Mouse (Mus musculus) intestine, embryonic 14.5 days (tissue): ENCODE measurements at regions not wholly inside any gene's neighbourhood (a gene's known extent, or its start where the extent isn't known, plus 50 kb on each side); places are given as distances from the start of the nearest gene placed in this dataset.

Source experiments
- ATAC-seq: fragments of 200-750 bp; cut with Nextera tagmentation; replicated peaks from 2 replicates; pipeline ENCODE4 v1.8.0; 2017; ENCODE audit warnings: low read depth, moderate number of reproducible peaks, moderate TSS enrichment, moderate library complexity; ENCODE audit not compliant: low FRiP score, low TSS enrichment
- DNase-seq: peaks from one replicate; pipeline ENCODE4 v3.0.0-alpha.2; 2018; ENCODE audit warnings: low spot score
- H3K27ac ChIP-seq: fragments of 300-500 bp; sonication (generic); 2 replicates; pipeline ENCODE4 v1.5.1; 2014; ENCODE audit warnings: low read depth, mild to moderate bottlenecking, control low read depth
- H3K27me3 ChIP-seq: fragments of 300-500 bp; sonication (generic); replicated peaks from 2 replicates; pipeline ENCODE4 v1.6.1; 2014; ENCODE audit warnings: low read length, control low read depth; ENCODE audit not compliant: control insufficient read depth, insufficient read depth
- H3K36me3 ChIP-seq: fragments of 300-500 bp; sonication (generic); 2 replicates; pipeline ENCODE4 v1.6.1; 2014; ENCODE audit warnings: low read length, control low read depth; ENCODE audit not compliant: control insufficient read depth, insufficient read depth
- H3K4me1 ChIP-seq: fragments of 300-500 bp; sonication (generic); replicated peaks from 2 replicates; pipeline ENCODE4 v1.6.1; 2014; ENCODE audit warnings: low read length, control low read depth, mixed read lengths; ENCODE audit not compliant: control insufficient read depth, insufficient read depth
- H3K4me2 ChIP-seq: fragments of 300-500 bp; sonication (generic); 2 replicates; pipeline ENCODE4 v1.6.1; 2014; ENCODE audit warnings: low read length
- H3K4me3 ChIP-seq: fragments of 300-500 bp; sonication (generic); 2 replicates; pipeline ENCODE4 v1.5.1; 2014; ENCODE audit warnings: low read depth, low read length, control low read depth, mixed read lengths
- H3K9ac ChIP-seq: fragments of 300-500 bp; sonication (generic); 2 replicates; pipeline ENCODE4 v1.6.1; 2014; ENCODE audit warnings: mild to moderate bottlenecking, low read length
- H3K9me3 ChIP-seq: fragments of 300-500 bp; sonication (generic); 2 replicates; pipeline ENCODE4 v1.6.1; 2016; ENCODE audit warnings: low read length, control low read depth; ENCODE audit not compliant: control insufficient read depth
- WGBS: fragments of 180-500 bp; shearing (Covaris S2); extraction: QIAGEN DNeasy Blood & Tissue Kit; methylation state at CpG from one replicate; pipeline ENCODE4 v1.1.7; 2014; 5-methylcytosine and 5-hydroxymethylcytosine counted together

- no peaks in the 10 kb centered on the region for H3K36me3 ChIP-seq
- no peak overlapping the region for H3K4me3 ChIP-seq
- H3K9ac ChIP-seq, result no peak overlapping the region
- no peak for DNase-seq
- no peak for ATAC-seq
- H3K27me3 ChIP-seq, result no peaks in the 10 kb centered on the region
- 82% methylated on average over 2 of the region's 2 CpGs for WGBS
- no peaks in the 10 kb centered on the region for H3K4me1 ChIP-seq
- H3K27ac ChIP-seq, result no peak overlapping the region
- H3K9me3 ChIP-seq, result no peaks in the 10 kb centered on the region
- H3K4me2 ChIP-seq, result no peak overlapping the region
Measured at GRCm38 (mm10) chr10:45823612-45824011, 246.0 kb downstream of the Hace1 start.

GRCm38 (mm10) chr10:45848654-45849053, 271.0 kb downstream of the Hace1 start:
- no peak for ATAC-seq
- Histone ChIP-seq H3K4me1 (no peaks in the 10 kb centered on the region), H3K4me3 (no peak overlapping the region), H3K27me3 (no peaks in the 10 kb centered on the region), H3K36me3 (no peaks in the 10 kb centered on the region), H3K9ac (no peak overlapping the region), H3K9me3 (no peaks in the 10 kb centered on the region), H3K4me2 (no peak overlapping the region), H3K27ac (no peak overlapping the region)
- DNase-seq, result no peak
- WGBS, result 77% methylated on average over 2 of the region's 2 CpGs

- Histone ChIP-seq H3K9ac (no peak overlapping the region), H3K36me3 (no peaks in the 10 kb centered on the region), H3K4me1 (no peaks in the 10 kb centered on the region), H3K4me3 (no peak overlapping the region), H3K27me3 (no peaks in the 10 kb centered on the region), H3K4me2 (no peak overlapping the region), H3K9me3 (no peaks in the 10 kb centered on the region), H3K27ac (no peak overlapping the region)
- ATAC-seq (no peak), DNase-seq (no peak)
- WGBS, result 88% methylated on average over 1 of the region's 1 CpGs
Measured at GRCm38 (mm10) chr10:45849841-45850240, 272.2 kb downstream of the Hace1 start.

- Histone ChIP-seq H3K4me3 (no peak overlapping the region), H3K4me1 (no peaks in the 10 kb centered on the region), H3K27me3 (no peaks in the 10 kb centered on the region), H3K36me3 (no peaks in the 10 kb centered on the region), H3K27ac (no peak overlapping the region), H3K9ac (no peak overlapping the region), H3K9me3 (no peaks in the 10 kb centered on the region), H3K4me2 (no peak overlapping the region)
- ATAC-seq, result no peak
- WGBS, result 68% methylated on average over 6 of the region's 6 CpGs
- DNase-seq, result no peak
Measured at GRCm38 (mm10) chr10:45850625-45851024, 273.0 kb downstream of the Hace1 start.

- DNase-seq (no peak), ATAC-seq (no peak)
- no peaks in the 10 kb centered on the region for H3K9me3 ChIP-seq
- H3K27ac ChIP-seq, result no peak overlapping the region
- no peaks in the 10 kb centered on the region for H3K4me1 ChIP-seq
- H3K27me3 ChIP-seq, result no peaks in the 10 kb centered on the region
- H3K4me2 ChIP-seq, result no peak overlapping the region
- 68% methylated on average over 5 of the region's 5 CpGs for WGBS
- no peak overlapping the region for H3K9ac ChIP-seq
- H3K36me3 ChIP-seq, result no peaks in the 10 kb centered on the region
- no peak overlapping the region for H3K4me3 ChIP-seq
Measured at GRCm38 (mm10) chr10:45852688-45853087, 275.1 kb downstream of the Hace1 start.

- Histone ChIP-seq H3K9me3 (no peaks in the 10 kb centered on the region), H3K36me3 (no peaks in the 10 kb centered on the region), H3K9ac (no peak overlapping the region), H3K4me3 (no peak overlapping the region), H3K4me2 (no peak overlapping the region), H3K4me1 (no peaks in the 10 kb centered on the region), H3K27me3 (no peaks in the 10 kb centered on the region), H3K27ac (no peak overlapping the region)
- 41% methylated on average over 3 of the region's 3 CpGs for WGBS
- no peak for DNase-seq
- ATAC-seq, result no peak
Measured at GRCm38 (mm10) chr10:45855514-45855913, 277.9 kb downstream of the Hace1 start.

- DNase-seq (no peak), ATAC-seq (no peak)
- Histone ChIP-seq H3K9me3 (no peaks in the 10 kb centered on the region), H3K4me3 (no peak overlapping the region), H3K9ac (no peak overlapping the region), H3K4me2 (no peak overlapping the region), H3K4me1 (no peaks in the 10 kb centered on the region), H3K27me3 (no peaks in the 10 kb centered on the region), H3K36me3 (no peaks in the 10 kb centered on the region), H3K27ac (no peak overlapping the region)
- 55% methylated on average over 3 of the region's 3 CpGs for WGBS
Measured at GRCm38 (mm10) chr10:45859137-45859536, 281.5 kb downstream of the Hace1 start.

- H3K27ac ChIP-seq, result no peak overlapping the region
- no peak for ATAC-seq
- no peak overlapping the region for H3K4me2 ChIP-seq
- H3K9ac ChIP-seq, result no peak overlapping the region
- no peaks in the 10 kb centered on the region for H3K27me3 ChIP-seq
- no peak overlapping the region for H3K4me3 ChIP-seq
- H3K36me3 ChIP-seq, result no peaks in the 10 kb centered on the region
- H3K9me3 ChIP-seq, result no peaks in the 10 kb centered on the region
- no peaks in the 10 kb centered on the region for H3K4me1 ChIP-seq
- 77% methylated on average over 4 of the region's 4 CpGs for WGBS
- DNase-seq, result no peak
Measured at GRCm38 (mm10) chr10:45859909-45860308, 282.3 kb downstream of the Hace1 start.

GRCm38 (mm10) chr10:45860696-45861095, 283.1 kb downstream of the Hace1 start:
- Histone ChIP-seq H3K4me1 (no peaks in the 10 kb centered on the region), H3K4me3 (no peak overlapping the region), H3K4me2 (no peak overlapping the region), H3K36me3 (no peaks in the 10 kb centered on the region), H3K27ac (no peak overlapping the region), H3K9ac (no peak overlapping the region), H3K9me3 (no peaks in the 10 kb centered on the region), H3K27me3 (no peaks in the 10 kb centered on the region)
- ATAC-seq (no peak), DNase-seq (no peak)
- WGBS, result 76% methylated on average over 4 of the region's 4 CpGs
